Mouse (Mus musculus) intestine, embryonic 14.5 days (tissue): Measurements from ENCODE around the gene Snx8. TPM values are rescaled to one million over a fixed set of nuclear protein-coding genes. Genes with fewer than 3 reads are reported as not detected.

ENCODE experiments used
- ATAC-seq: fragments of 200-750 bp; cut with Nextera tagmentation; replicated peaks from 2 replicates; pipeline ENCODE4 v1.8.0; 2017; ENCODE audit warnings: low read depth, moderate number of reproducible peaks, moderate TSS enrichment, moderate library complexity; ENCODE audit not compliant: low FRiP score, low TSS enrichment
- DNase-seq: peaks from one replicate; pipeline ENCODE4 v3.0.0-alpha.2; 2018; ENCODE audit warnings: low spot score
- H3K27ac ChIP-seq: fragments of 300-500 bp; sonication (generic); 2 replicates; pipeline ENCODE4 v1.5.1; 2014; ENCODE audit warnings: low read depth, mild to moderate bottlenecking, control low read depth
- H3K27me3 ChIP-seq: fragments of 300-500 bp; sonication (generic); replicated peaks from 2 replicates; pipeline ENCODE4 v1.6.1; 2014; ENCODE audit warnings: low read length, control low read depth; ENCODE audit not compliant: control insufficient read depth, insufficient read depth
- H3K36me3 ChIP-seq: fragments of 300-500 bp; sonication (generic); 2 replicates; pipeline ENCODE4 v1.6.1; 2014; ENCODE audit warnings: low read length, control low read depth; ENCODE audit not compliant: control insufficient read depth, insufficient read depth
- H3K4me1 ChIP-seq: fragments of 300-500 bp; sonication (generic); replicated peaks from 2 replicates; pipeline ENCODE4 v1.6.1; 2014; ENCODE audit warnings: low read length, control low read depth, mixed read lengths; ENCODE audit not compliant: control insufficient read depth, insufficient read depth
- H3K4me2 ChIP-seq: fragments of 300-500 bp; sonication (generic); 2 replicates; pipeline ENCODE4 v1.6.1; 2014; ENCODE audit warnings: low read length
- H3K4me3 ChIP-seq: fragments of 300-500 bp; sonication (generic); 2 replicates; pipeline ENCODE4 v1.5.1; 2014; ENCODE audit warnings: low read depth, low read length, control low read depth, mixed read lengths
- H3K9ac ChIP-seq: fragments of 300-500 bp; sonication (generic); 2 replicates; pipeline ENCODE4 v1.6.1; 2014; ENCODE audit warnings: mild to moderate bottlenecking, low read length
- H3K9me3 ChIP-seq: fragments of 300-500 bp; sonication (generic); 2 replicates; pipeline ENCODE4 v1.6.1; 2016; ENCODE audit warnings: low read length, control low read depth; ENCODE audit not compliant: control insufficient read depth
- WGBS: fragments of 180-500 bp; shearing (Covaris S2); extraction: QIAGEN DNeasy Blood & Tissue Kit; methylation state at CpG from one replicate; pipeline ENCODE4 v1.1.7; 2014; 5-methylcytosine and 5-hydroxymethylcytosine counted together
- polyA plus RNA-seq: library from polyadenylated mRNA; unstranded; fragments of >200 nt; fragmentation: Nextera tagmentation; extraction: Ambion mirVana; gene quantifications from 2 replicates; pipeline ENCODE4 v1.2.1, GENCODE M21; 2014

The Snx8 gene
- polyA plus RNA-seq, 1 experiment from 2014 or later: 9.3 TPM

DNA sequence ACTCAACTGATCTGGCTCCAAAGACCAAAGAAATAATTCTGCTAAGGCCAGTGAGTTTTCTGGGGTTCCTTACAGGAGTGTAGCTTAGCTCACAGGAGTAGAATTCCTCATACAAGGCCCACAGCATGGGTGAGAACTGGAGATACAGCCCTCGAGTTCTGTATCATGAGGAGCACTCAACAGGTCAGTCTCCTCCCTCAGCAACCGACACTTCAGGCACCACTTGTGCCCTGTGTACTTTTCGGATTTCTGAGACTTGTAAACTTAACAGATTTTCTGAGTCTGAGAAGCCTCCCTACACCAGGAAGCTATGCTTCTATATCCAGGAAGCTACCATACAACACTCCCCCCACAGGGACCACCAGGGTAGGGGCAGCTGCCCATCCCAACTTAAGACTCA, 49.2 kb downstream of the Snx8 start:
- ATAC-seq (no peak), DNase-seq (no peak)
- H3K27me3 ChIP-seq: no peaks in the 10 kb centered on the region
- H3K4me2 ChIP-seq: no peak overlapping the region
- no peak overlapping the region for H3K9ac ChIP-seq
- H3K4me1 ChIP-seq: no peaks in the 10 kb centered on the region
- H3K4me3 ChIP-seq: no peak overlapping the region
- no peaks in the 10 kb centered on the region for H3K9me3 ChIP-seq
- no peak overlapping the region for H3K27ac ChIP-seq
- H3K36me3 ChIP-seq: peaks cover 50% of the 10 kb centered on the region
- WGBS: 91% methylated on average over 3 of the region's 3 CpGs

DNA sequence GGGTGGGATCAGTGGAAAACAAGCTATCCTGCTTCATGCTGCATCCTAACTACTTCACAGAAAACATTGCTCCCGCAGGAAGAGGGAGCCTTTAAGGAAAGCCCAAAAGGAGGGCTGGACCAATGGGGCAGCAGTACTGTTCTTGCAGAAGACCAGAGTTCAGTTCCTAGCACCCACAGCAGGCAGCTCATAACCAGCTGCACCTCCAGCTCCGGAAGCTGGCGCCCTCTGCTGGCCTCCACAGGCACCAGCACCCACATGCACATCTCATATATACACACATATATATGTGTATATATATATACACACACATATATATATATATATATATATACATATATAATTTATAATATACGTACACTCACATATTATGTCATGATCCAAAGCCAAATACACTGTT, 50.3 kb downstream of the Snx8 start:
- no peak overlapping the region for H3K4me2 ChIP-seq
- H3K4me3 ChIP-seq: no peak overlapping the region
- 92% methylated on average over 4 of the region's 4 CpGs for WGBS
- H3K27me3 ChIP-seq: no peaks in the 10 kb centered on the region
- H3K36me3 ChIP-seq: peaks cover 49% of the 10 kb centered on the region
- no peak for ATAC-seq
- H3K9me3 ChIP-seq: no peaks in the 10 kb centered on the region
- H3K27ac ChIP-seq: no peak overlapping the region
- no peaks in the 10 kb centered on the region for H3K4me1 ChIP-seq
- no peak for DNase-seq
- no peak overlapping the region for H3K9ac ChIP-seq

DNA sequence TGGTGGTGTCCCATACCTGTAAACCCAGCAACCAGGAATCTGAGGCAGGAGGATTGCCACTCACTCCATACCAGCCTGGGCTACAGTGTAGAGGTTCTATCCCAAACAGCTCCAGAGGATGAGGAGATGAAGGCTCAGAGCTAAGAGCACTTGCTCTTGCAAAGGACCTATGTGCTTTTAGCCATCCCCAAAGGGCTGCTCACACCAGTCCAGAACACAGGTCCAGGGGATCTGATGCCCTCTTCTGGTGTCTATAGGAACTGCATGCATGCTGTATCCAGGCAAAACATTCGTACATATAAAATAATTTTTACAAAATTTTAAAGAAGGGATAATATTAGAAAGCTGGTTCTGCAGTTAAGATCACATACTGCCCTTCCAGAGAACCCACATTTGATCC, 52.4 kb downstream of the Snx8 start:
- DNase-seq: peak; percentile 70
- Histone ChIP-seq H3K27me3 (no peaks in the 10 kb centered on the region), H3K9me3 (no peaks in the 10 kb centered on the region), H3K36me3 (peaks cover 47% of the 10 kb centered on the region), H3K27ac (no peak overlapping the region), H3K4me1 (no peaks in the 10 kb centered on the region), H3K9ac (no peak overlapping the region), H3K4me2 (no peak overlapping the region), H3K4me3 (no peak overlapping the region)
- whole genome bisulfite sequencing: 88% methylated on average over 1 of the region's 1 CpGs
- ATAC-seq: no peak

DNA sequence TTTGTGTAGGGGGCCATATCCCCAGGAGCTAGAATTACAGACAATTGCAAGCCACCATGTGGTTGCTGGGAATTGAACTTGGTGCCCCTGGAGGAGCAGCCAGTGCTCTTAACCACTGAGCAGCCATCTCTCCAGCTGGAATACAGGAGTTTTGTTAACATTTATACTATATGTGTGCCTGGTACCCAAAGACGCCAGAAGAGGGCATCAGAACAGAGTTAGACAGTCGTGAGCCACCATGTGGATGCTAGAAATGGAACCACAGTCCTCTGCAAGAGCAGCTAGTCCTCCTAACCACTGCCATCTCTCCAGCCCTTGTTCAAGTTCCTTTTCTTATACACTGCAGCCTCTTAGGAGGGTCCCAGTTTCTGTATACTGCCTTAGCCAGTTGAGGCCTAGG, 55.4 kb downstream of the Snx8 start:
- H3K4me1 ChIP-seq: peaks cover 9% of the 10 kb centered on the region
- H3K9ac ChIP-seq: no peak overlapping the region
- H3K36me3 ChIP-seq: peaks cover 32% of the 10 kb centered on the region
- no peaks in the 10 kb centered on the region for H3K27me3 ChIP-seq
- 43% methylated on average over 2 of the region's 2 CpGs for WGBS
- no peak overlapping the region for H3K27ac ChIP-seq
- no peak for DNase-seq
- no peaks in the 10 kb centered on the region for H3K9me3 ChIP-seq
- no peak overlapping the region for H3K4me2 ChIP-seq
- no peak for ATAC-seq
- no peak overlapping the region for H3K4me3 ChIP-seq

DNA sequence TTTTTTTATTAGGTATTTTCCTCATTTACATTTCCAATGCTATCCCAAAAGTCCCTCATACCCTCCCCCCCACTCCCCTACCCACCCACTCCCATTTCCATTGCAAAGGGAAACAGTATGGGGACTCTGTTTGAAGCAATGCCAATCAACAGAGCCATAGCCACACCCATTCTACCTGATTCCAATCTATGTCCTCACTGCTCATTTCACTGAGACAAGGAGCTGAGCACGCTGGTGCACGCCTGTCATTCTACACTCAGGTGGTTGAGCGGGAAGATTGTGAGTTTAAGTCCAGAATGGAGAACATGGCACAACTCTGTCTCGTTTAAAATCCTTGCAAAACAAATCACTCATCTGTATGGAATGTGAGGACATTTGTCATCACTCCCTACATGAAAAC, 56.5 kb downstream of the Snx8 start:
- WGBS: 66% methylated on average over 4 of the region's 4 CpGs
- Histone ChIP-seq H3K4me1 (peaks cover 9% of the 10 kb centered on the region), H3K9me3 (no peaks in the 10 kb centered on the region), H3K4me2 (peak overlapping the region; percentile 93), H3K9ac (no peak overlapping the region), H3K36me3 (peaks cover 32% of the 10 kb centered on the region), H3K4me3 (peak overlapping the region; percentile 61), H3K27ac (0 out of 2 replicates have a peak overlapping the region, but pooled peaks have one; percentile 87), H3K27me3 (no peaks in the 10 kb centered on the region)
- ATAC-seq (no peak), DNase-seq (no peak)

DNA sequence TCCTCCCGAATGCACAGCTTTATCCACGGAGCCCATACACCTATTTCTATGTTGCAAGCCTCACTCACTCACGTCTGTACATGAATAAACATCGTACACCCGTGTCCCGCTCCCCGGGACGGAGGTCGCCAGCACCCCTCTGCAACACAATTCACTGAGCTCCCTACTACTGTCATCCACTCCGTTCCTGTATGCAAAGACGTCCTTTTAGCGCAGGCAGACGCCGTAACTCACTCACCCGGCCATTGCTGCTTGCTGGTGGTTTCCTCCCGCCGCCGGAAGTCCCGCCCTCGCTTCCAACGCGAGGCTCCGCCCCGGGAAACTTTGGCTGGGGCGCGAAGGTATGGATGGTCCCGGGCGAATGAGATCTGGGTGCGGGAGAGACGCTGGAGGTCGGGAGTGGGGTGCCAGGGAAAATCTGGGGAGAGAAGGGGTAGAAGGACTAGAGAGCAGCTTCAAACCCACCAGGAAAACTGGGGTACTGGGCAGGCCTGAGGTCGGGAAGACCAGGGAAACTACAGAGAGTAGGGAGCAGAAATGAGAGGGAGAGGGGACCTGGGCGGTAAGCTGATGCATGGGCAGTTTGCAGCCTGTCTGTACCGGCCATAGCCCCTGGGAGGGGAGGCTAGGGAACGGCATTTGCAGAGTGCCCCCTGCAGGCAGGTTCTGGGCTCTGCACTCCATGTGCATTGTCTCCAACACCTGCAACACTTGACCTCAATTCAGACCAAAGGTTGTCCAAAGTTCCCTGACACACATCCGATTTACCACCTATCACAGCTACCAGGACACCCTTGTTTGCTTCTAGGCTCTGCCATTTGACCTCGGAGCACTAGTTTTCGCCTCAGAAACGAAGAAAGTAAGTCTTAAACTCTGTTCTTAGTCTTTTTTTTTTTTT, 57.2 kb downstream of the Snx8 start, which contains the start of gene Mrm2:
Mrm2 (minus strand) TSS at position 284 of the 898 bp plus-strand sequence.
- DNase-seq (peak; percentile 93), ATAC-seq (peak; percentile 72)
- Histone ChIP-seq H3K27ac (peak within 1 kb of the TSS; percentile 87), H3K9me3 (no peaks in the 10 kb centered on the region), H3K36me3 (peaks cover 30% of the 10 kb centered on the region), H3K4me2 (peak within 1 kb of the TSS; percentile 93), H3K4me3 (peak within 1 kb of the TSS; percentile 61), H3K4me1 (peaks cover 9% of the 10 kb centered on the region), H3K27me3 (no peaks in the 10 kb centered on the region), H3K9ac (peak within 1 kb of the TSS; percentile 68)
- 1% methylated on average over 39 of the region's 39 CpGs for WGBS

DNA sequence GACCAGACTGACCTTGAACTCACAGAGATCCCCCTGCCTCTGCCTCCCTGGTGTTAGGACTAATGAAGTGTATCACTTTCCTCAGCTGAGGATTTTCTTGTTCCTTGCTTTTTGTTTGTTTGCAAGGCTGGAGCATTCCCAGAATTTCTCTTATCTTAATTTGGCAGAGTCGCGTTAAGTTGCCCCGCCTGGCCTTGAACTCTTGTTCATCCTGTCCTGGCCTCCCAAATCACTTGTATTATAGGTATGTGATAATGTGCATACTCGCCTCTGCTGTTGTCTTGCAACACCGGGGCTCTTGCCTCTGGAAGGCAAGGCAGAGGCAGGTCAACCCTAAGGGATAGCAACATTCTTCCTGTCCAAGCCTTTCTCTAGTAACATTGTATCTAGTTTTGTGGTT, 65.0 kb downstream of the Snx8 start:
- WGBS: 88% methylated on average over 5 of the region's 5 CpGs
- DNase-seq: no peak
- H3K9ac ChIP-seq: no peak overlapping the region

DNA sequence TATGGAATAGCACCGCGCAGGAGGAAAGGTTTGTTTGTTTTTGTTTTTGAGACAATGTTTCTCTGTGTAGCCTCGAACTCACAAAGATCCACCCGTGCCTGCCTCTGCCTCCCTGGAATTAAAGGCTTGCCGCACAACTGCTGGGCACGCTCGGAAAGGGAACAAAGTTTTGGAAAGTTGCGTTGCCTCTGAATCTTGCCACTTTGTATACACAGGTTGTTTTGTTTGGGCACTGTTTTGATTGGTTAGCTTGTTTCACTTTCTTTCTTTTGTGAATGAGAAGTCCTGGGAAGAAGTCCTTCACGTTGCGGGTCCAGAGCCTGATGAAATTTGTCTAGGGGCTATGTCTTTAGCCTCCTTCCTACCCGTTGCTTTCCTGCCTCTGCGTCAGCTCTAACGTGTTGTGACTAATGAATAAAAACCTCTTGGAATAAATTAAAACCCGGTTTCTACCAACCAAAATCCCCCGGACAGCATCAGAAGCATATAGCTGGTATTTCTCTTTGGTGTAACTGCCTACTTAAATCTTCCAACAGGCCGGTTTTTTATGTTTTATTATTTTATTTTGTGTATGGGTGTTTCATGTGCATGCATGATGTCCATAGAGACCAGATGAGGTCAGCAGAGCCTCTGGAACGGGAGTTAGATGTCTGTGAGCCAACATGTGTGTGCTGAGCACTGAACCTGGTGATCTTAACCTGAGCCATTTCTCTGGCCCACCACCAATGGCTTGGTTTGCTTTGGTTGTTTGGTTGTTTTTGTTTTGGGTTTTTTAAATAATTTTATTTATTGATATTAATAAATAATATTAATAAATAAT, 67.1 kb downstream of the Snx8 start:
- Histone ChIP-seq H3K36me3 (no peaks in the 10 kb centered on the region; the same call in 1 of the 2 replicates), H3K4me1 (peaks cover 8% of the 10 kb centered on the region), H3K9ac (peak overlapping the region; percentile 99), H3K4me3 (peak overlapping the region; percentile 88), H3K27me3 (no peaks in the 10 kb centered on the region), H3K9me3 (no peaks in the 10 kb centered on the region), H3K4me2 (peak overlapping the region; percentile 67), H3K27ac (peak overlapping the region; percentile 79)
- WGBS: 2% methylated on average over 17 of the region's 17 CpGs
- ATAC-seq: peak; percentile 13
- DNase-seq: no peak

More for the DNA sequence above, 65.0 kb downstream of the Snx8 start:
- H3K27ac ChIP-seq: no peak overlapping the region
- H3K4me1 ChIP-seq: peaks cover 8% of the 10 kb centered on the region
- no peak overlapping the region for H3K4me2 ChIP-seq
- no peak for ATAC-seq
- no peak overlapping the region for H3K4me3 ChIP-seq
- H3K27me3 ChIP-seq: no peaks in the 10 kb centered on the region
- no peaks in the 10 kb centered on the region for H3K9me3 ChIP-seq
- H3K36me3 ChIP-seq: peaks cover 14% of the 10 kb centered on the region; the same call in 1 of the 2 replicates
